Mouse (Mus musculus) adrenal gland, postnatal 36 days (tissue): Measurements from ENCODE around the gene U2af1. TPM values are rescaled to one million over a fixed set of nuclear protein-coding genes. Genes with fewer than 3 reads are reported as not detected.
A peak's percentile ranks its signal among the peaks of the same experiment; 100 is the strongest.

ENCODE experiments used
- DNase-seq, 2 experiments: peaks; one replicate each; pipeline ENCODE4 v3.0.0; 2021; ENCODE audit warnings: mixed read lengths in 1 of 2
- total RNA-seq, 2 experiments: library from RNA; stranded (reverse); gene quantifications; 2 replicates each; pipeline ENCODE4 v1.2.3; 2021

U2af1 gene
- total RNA-seq, 2 experiments from 2014 or later: 158 to 159 TPM

DNA sequence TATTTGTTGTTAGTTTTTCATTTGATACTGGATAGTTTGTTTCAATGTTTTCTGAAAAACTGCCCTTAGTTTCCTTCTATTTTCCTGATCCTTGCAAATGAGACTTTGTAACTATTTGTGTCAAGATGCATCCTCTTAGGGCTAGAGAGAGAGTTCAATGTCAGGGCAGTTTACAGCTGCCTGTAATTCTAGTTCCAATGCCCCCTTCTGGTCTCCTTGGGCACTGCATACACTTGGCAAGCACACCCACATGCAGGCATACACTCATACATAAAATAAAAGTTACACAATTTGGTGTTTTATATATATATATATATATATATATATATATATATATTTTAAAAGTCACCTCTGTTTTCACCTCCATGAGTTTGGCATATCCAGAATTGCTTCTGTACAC is 4.2 kb upstream of the U2af1 start:
- DNase-seq: no peak

DNA sequence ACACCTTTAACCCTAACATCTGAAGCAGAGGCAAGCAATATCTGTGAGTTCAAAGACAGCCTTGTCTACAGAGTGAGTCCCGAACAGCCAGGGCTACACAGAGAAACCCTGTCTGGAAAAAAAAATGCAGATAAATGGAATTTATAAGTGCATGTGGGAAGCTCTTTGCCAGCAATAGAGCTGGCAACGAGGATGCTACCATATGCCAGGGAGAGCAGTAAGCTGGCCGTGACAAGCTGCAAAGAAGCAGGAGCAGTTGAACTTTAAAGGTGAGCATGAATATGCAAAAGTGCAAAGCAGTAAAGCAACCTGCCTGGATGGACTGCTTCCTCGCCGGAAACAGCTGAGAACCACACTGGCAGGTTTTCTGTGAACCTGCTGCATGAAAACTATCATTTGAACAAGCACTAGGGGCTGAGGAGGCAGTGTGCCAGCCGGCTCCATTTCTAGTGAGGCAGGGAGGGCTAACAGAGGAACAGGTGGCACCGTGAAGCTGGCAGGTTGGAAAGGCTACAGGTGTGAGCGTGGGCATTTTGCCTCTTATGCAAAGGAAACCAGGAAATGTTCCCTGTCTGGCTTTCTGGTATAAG is 2.1 kb upstream of the U2af1 start:
- no peak for DNase-seq

DNA sequence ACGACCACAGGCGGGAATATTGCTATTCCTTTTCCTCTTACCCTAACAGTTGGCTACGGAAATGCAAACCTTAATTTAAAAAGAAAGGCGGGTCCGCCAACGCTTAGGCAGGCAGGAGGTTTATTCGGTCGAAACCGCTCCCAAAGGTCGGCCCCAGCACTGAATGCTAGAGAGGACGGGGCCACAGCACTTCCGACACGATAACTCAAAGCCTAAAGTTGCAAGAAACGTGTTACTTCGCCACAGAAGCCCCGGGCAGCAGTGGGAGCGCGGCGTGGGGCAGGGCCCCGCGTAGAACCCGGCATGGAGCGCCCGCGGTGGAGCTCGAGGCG is 590 bp downstream of the U2af1 start:
- no peak for DNase-seq

DNA sequence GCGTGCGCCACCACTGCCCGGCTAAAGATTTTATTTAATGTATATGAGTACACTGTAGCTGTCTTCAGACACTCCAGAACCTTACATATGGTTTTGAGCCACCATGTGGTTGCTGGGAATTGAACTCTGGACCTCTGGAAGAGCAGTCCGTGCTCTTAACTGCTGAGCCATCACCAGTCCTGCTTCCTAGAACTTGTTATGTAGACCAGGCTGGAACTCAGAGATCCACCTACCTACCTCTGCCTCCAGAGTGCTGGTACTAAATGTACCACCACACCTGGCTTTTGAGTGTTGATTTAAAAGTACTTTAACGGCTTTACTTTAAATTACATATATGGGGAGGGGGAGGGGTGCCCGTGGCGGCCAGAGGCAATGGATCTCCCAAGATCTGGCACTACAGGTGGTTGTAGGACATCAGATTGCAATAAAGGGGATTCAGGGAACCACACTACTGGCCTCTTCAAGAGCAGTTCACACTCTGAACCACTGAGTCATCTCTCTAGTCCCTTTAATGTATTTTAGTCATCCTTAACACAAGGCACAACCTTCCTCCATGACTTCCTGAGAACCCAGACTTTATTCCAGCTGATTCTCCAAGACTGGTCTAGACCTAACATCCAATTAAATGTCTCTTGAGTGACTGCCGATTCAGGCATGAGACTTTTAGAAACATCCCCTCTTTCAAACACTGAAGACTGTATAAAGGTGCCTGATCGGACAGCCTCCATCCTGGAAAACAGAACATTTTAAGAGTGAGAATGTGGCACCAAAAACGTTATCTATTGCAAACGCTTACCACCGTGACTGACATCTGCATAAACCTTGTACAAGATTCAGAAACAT is 1.3 kb downstream of the U2af1 start:
- DNase-seq: no peak

DNA sequence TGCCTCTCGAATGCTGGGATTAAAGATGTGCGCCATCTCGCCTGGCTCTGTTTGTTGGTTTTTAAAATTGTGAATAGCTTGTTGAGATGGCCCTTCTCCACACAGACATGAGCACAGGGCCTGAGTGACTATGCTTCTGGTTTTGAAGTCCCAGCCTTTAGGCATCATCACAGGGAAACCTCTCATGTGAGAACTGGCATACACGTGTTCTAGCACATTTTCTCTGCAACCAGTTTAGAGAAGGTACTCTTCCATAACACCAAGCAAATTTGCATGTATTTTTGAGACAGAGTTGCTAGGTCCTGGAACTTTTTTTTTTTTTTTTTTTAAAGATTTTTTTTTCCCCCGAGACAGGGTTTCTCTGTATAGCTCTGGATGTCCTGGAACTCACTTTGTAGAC is 2.0 kb downstream of the U2af1 start:
- DNase-seq: no peak

DNA sequence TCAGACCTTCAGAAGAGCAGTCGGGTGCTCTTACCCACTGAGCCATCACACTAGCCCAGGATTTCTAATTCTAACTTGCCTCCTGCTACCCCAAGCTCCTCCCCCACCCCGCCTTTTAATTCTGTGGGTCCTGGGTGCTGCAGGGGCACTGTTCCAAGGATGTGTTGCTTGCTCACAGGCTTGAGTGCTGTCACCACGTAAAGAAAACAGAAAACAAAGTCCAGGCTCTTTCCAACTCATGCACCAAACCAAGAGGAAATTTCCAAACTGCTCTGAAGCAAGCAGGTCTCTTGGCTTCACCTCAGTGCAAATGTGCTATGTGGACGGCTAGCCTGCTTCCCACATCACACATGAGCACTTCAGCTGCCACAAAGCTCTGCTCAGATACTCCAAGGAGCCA is 3.3 kb downstream of the U2af1 start:
- peak; percentile 22 to 46 for DNase-seq

DNA sequence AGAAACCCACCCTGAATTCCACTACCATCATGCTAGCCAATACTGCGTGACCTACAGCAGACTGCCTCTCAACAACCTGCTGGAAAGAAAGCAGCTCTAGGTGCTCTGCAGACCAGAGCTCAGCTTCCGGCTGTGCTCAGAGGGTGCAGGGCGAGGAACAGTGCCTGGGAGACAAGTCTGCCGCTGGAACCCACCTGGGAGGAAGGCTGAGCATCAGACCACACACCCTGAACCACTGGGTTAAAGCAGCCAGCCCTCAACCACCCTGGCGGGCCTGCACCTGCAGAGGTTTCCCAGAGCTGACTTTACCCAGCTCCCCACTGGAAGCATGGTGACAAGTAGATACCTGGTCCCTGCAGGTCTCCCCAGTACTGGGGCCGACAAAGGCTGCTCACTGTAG is 5.4 kb downstream of the U2af1 start:
- no peak for DNase-seq

DNA sequence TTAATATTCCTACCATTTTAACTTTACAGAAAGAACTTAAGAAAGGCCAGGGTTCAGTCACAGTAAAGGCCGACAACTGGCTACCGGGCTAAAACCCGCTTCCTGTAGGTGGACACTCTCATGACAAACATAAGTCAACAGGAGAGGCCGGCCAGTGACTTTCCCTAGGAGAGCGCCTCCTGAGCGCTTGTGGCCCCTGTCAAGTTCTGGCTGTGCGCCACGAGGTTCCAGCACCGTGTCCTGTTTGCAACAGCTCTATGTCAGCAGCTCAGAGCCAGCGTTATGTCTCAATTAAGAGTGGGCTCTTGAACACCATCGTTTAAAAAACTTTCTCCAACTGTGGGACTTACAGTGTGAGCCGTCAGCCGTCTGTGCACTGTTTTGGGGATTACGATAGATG is 6.5 kb downstream of the U2af1 start:
- no peak for DNase-seq

DNA sequence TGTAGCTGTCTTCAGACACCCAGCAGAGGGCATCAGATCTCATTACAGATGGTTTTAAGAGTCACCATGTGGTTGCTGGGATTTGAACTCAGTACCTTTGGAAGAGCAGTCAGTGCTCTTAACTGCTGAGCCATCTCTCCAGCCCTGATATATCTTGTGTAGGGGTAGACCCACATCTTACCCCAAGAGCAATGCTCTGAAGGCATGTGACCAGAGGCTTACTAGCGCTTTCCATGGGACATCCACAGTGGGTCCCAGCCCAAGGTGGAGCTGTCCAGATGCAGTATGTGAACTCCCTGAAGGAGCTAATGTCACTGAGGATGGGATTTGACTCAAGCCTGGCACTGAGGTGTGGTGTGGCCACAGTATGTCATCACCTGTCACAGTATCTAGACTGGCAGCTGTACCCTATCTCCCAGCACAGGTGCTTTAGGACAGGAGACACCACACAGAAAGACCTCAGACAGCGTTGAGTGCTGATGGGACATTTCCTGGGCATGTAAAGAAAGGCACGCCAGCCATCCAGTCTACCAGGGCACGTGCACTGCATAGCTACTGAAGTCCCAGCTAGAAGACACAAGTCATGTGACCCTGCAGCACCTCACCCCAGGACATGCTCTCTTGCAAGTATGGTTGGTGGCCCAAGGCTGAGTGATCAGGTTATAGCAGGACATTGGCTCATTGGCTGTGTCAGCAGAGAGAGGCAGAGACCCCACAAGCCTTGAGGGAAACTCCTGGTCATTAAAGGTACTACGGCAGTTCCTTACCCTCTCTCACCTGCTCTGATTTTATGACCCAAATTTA is 12.3 kb downstream of the U2af1 start:
- DNase-seq: no peak

DNA sequence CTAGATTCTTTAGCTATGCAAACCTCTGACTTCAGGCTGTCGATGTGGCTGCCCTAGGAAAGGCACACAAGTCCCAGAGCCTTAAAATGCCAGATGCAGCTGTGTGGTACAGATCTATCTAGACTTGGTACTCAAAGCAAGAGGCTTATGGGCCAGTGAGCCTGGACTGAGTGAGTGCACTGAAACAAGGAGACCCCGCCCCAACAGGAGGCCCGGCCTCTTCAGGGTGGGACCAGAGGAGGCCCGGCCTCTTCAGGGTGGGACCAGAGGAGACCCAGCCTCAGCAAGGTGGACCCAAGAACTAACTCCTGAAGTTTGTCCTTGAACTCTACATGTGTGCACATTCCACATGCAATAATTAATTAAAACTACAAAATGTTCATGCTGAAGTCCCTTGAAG is 15.8 kb downstream of the U2af1 start:
- DNase-seq: no peak

DNA sequence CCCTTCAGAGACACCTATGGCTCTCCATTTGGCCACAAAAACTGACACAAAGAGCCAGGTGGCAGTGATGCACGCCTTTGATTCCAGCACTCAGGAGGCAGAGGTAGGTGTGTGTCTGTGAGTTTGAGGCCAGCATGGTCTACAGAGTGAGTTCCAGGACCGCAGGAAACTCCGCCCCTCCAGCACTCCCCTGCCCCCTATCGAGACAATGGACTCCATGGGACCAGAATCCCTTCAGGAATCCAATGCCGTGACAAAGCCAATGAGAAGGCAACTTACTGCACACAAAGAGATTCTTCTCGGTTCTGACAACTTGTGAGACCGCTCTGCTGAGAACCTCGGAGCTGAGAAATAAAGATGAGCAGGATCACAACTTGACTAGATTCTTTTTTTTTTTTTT is 16.4 kb downstream of the U2af1 start:
- DNase-seq: no peak

DNA sequence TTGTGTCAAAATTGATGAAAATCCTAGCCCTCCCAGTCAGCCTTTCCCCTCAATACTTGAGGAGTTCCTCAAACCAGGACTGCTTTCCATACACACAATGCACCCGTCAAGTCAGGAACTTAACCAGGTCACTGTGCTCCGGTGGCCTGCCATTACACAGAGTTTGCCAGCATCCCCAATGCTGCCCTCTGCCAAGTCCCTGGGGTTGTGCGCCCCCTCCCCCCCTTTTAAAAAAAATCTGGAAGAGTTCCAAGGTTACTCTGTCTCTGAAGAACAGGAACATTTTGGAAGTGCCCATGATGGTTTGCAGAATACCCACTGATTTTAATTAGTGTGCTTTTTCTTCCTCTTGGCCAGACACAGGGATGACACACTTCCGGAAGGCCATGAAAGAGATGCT is 19.0 kb downstream of the U2af1 start:
- peak in 1 of 2 experiments; percentile 15 for DNase-seq

DNA sequence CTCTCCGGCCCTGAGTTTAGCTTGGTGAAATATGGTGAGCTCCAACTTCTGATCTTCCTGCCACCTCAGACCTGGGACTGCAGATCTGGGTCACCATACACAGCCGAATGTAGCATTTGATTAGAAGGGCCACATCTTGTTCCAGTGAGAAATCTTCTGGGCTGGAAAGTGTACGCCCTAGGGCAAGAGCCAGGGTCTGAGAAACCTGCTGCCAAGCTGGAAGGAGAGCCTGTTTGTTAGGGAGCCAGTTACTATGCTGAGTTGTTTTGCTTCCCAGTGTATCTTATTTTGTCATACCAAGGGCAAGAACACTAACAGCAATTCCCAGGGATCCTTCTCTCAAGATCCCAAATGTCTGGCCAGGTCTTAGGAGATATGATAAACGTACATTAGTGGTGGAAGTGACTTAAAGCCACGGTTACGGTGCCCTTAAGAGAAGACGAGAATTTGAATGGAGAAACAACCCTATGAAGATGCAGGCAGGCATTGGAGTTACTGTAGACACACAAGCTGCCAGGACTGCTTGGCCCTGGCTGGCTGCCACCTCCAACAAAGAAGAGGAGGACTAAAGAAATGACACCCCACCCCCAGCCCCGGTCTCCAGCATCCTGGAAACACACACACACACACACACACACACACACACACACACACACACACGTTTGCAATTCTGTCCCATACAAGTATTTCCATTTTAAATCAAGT is 20.7 kb downstream of the U2af1 start:
- peak; percentile 17 to 60 for DNase-seq

DNA sequence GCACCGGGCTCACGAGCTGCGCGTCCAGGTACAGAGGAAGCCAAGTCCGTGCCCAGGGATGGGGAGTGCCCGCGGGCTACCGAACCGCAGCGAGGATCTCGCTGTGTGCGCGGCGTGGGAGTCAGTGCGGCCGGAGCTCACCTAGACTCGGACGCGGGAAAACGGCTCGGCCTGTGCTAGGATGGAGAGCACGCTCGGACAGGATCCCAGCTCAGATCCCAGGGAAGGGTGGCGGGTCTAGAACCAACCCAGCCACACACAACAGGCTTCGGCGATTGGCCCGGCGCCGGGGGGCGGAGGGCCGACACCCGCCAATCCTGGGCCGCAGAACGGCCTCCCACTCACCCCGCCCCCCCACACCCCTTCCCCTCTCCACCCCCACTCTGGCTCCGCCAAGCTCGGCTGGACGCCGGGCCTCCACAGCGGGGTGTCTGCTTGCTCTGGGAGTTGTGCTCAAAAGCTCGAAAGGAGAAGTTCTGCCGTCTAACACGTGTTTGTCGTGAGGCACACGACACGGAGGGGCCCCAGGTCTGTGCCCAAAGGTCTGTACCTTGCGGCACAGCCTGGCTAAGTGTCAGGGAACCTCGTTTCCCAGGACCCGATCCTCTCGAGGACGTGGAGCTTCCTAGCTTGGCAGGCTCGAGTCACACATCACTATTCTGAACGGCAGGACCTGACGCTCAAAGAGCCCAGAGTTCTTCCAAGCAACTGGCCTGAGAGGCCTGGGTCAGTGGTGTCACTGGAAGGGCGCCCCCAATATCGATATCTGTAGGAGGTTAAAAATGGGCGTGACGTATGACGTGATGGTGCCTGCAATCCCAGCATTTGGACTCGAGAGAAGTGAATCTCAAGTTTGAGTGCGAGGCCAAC is 21.5 kb downstream of the U2af1 start, which contains the start of gene Cbs:
Cbs (minus strand) TSS at position 297 of the 870 bp plus-strand sequence.
- DNase-seq: peak; percentile 87 to 89

DNA sequence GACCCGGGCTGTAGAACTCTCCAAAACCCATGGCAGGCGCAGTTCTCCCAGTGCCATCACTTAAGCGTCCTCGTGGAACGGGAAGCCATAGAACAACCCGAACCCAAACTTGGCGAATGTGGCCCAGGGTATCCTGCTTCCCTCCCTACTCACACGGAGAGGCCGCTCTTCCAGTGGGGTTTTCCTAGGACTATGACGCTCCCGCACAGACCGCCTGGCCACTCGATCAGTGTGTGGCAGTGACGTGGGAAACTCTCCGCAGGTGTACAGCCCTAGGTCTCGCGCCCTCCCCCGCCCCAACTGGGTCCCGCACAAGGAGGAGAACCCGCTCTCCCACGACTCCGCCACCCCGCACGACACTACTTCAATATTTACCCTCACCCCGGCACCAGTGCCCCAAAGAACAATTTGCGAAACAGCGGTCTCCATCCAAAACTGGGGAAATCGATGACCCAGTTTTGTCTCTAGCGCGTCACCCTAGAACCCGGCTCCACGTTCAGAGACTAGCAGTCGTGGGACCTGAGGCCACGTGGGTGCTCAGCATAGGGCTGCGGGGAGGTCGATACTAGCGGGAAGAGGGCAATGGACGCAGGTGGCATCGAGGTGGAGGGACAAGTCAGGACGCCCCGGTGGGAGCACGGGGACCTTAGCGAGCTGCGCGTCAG is 22.3 kb downstream of the U2af1 start:
- DNase-seq: peak; percentile 7 to 40

DNA sequence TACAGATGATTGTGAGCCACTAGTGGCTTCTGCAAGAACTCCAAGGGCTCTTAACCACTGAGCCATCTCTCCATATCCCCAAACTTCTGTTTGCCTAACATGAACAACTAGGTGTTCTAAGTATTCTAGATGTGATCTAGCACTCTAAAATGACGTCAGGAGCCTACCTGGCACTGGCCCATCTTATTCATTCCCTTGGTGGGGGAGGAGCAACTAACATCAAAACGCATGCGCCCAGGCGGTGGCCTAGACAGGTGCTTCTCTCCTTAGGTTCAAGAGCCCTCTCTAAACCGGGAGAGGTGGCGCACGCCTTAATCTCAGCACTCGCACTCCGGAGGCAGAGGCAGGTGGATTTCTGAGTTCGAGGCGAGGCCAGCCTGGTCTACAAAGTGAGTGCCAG is 22.9 kb downstream of the U2af1 start:
- DNase-seq: no peak

DNA sequence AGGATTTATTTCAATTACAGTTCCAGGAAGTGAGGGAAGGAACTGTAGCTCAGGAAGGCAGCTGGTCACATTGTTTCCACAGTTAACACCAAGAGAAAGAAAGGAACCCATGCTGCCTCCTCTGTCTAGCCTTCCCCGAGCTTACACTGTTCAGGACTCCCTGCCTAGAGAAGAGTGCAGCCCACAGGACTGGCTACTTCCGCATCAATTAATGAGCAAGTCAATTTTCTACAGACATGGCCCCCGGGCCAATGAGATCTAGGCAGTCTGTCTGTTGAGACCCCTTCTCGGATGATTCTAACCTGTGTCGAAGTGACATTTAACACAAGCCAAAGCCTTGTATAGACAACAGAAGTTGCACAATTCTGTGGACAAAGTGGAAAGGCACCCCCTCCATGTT is 23.8 kb downstream of the U2af1 start:
- DNase-seq: no peak

DNA sequence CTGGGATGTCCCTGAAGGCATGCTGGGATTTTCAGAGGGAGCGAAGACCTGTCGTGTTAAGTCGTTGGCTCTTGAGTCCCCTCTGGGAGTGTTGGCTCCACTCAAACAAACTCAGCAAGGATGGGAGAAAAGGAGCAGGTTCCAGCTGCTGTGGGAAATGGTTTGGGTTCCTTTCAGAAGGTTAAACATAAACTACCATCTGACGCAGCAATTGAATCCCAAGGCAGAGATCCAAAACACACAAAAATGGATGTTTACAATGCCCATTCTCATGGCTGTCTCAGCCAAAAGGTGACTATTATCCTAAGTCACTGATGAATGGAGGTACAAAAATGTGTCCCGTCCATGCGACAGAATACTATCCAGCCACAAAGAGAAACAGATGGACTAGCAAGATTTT is 25.7 kb downstream of the U2af1 start:
- no peak for DNase-seq

DNA sequence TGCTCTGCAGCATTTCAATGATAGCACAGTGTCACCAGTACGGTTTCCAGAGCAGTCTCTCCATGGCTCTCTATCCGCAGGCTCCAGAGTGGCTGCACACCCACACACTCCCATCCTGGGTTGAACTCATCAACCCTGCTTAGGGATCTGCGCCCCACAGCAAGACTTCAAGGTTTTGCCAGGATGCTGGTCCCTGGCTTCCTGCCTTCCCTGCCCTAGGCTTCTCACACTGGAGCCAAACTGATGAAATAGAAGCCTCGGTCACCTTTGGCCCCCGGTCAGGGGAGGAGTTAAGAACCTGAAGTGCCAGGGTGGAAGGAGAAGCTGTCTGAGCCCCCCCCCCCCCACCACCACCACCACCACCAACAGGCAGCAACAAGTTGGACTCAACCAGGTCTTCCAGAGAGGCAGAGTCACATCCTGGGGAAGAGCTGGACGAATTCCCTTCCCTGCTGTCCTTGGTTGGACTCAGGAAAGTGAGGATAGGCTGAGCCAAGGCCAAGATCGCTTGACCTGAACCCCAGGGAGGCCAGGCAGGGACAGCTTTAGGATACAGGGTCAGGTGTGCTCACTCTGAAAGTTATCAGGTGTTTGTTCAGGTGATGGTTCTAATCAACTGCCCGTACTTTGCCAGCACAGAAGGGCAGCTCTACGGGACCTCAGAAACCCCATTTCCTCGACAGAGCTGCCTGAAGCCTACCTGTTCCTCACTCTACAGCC is 27.5 kb downstream of the U2af1 start:
- no peak for DNase-seq

DNA sequence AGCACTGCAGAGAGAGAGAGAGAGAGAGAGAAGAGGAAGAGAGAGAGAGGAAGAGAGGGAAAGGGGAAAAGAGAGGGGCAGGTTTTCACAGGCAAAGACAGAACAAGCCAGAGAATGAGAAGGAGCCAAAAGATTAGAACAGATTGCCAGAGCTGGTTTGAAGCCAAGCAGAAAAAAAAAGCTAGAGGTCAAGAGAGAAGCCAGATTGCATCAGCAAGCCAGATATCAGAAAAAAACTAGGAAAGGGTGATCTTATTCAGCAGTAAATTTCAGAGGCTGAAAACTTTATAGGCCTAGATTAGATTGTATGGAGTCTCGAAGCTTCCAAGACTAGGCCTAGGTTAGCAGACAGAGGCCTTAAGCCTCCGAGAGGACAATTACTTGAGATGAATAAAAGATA is 30.7 kb downstream of the U2af1 start:
- no peak for DNase-seq
